Mouse (Mus musculus) inflammation-experienced regulatory T-cells, adult 16 weeks (primary cell): Measurements from ENCODE around the gene Ccn2. TPM values are rescaled to one million over a fixed set of nuclear protein-coding genes. Genes with fewer than 3 reads are reported as not detected.

Source experiments
- polyA plus RNA-seq: library from polyadenylated mRNA; unstranded; fragments of 100-300 nt; shearing (Covaris generic); gene quantifications from one replicate; pipeline ENCODE4 v1.2.1, GENCODE M21; 2017

Gene Ccn2
- polyA plus RNA-seq, result 0.21 TPM

GRCm38 (mm10) chr10:24595250-24596002 is at the start of gene Ccn2:
Gene Ccn2, plus strand, starts transcription at chr10:24595442.

Other genes starting within 250 kb of the Ccn2 start
- gene Enpp1, start 116.7 kb downstream of the Ccn2 start, polyA plus RNA-seq, result 12.7 TPM
- gene Enpp3, start 247.4 kb downstream of the Ccn2 start, polyA plus RNA-seq, result 0.17 TPM